Mouse (Mus musculus): ENCODE data around the gene Pon3. TPM values are rescaled to one million over a fixed set of nuclear protein-coding genes. Genes with fewer than 3 reads are reported as not detected.

The Pon3 gene
- 10 to 100 TPM; 21.5 to 23.3 TPM for polyA plus RNA-seq (2017; shearing (Covaris generic))

- peak; percentile 91 for ATAC-seq
These were observed at the start of gene Pon3 for GRCm38 (mm10) chr6:5255722-5256451. TSS of gene Pon3 (minus strand) at chr6:5256286.

DNA sequence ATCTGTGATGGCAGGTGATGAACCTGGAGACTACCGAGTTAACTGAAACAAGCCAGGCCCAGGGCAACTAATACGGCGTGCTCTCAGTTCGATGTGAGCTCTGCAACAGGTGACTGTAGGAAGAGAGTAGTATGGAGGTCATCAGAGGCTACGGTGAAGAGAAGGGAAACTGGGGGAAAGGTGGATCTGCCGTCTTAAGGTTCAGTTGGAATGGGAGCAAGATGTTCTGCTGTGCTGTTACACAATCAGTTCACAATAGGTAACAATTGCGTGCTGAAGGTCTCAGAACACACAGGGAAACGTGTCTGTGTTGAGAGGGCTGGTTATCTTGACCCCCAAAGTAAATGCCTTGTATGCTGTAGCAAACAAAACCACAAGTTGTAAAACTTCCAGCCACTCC lies 48.9 kb upstream of the Pon3 start:
- ATAC-seq: no peak

DNA sequence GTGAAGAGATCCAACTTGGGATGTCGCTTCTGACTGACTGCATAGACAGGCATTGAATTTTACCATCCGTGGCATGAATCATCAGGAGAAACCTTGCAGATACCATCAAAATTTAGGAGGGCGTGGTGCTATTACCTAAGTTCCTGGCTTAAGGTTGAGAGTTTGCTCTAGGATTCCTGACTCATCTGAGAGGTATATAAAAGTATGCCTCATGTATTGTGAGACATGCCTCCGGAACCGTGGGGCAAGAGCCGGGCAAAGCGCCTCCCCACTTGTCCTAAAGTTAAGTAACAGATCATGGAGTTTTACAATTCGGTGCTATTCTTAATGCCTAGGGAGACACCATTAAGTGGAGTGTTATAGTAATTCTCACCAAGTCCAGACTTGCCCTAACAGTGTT lies 44.5 kb upstream of the Pon3 start:
- ATAC-seq: no peak

- ATAC-seq: no peak
These were observed 43.5 kb upstream of the Pon3 start for GRCm38 (mm10) chr6:5299561-5299960.

DNA sequence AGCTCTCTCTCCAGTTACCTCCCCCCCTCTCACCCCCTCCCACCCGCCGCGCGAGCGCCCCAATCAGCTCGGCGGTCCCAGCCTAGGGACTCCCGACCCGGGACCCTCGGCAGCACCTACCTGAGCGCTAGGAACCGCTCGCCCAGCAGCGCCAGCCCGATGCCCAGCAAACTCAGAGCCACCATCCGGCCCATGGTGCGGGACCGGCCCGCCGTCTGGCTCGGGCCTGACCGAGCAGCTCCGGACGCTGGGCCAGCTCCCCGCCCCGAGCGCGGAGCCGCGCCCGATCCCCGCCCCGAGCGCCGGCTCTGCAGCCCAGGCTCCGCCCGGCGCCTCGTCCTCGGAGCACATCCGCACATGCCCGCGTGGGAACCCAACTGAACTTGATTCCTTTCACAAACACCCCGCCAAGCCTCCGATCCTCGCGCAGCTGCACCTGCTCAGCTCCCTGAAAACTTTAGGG lies 42.0 kb upstream of the Pon3 start, which contains the start of gene Pon2:
Pon2 (minus strand) TSS at position 364 of the 463 bp plus-strand sequence.
- ATAC-seq: peak; percentile 62

DNA sequence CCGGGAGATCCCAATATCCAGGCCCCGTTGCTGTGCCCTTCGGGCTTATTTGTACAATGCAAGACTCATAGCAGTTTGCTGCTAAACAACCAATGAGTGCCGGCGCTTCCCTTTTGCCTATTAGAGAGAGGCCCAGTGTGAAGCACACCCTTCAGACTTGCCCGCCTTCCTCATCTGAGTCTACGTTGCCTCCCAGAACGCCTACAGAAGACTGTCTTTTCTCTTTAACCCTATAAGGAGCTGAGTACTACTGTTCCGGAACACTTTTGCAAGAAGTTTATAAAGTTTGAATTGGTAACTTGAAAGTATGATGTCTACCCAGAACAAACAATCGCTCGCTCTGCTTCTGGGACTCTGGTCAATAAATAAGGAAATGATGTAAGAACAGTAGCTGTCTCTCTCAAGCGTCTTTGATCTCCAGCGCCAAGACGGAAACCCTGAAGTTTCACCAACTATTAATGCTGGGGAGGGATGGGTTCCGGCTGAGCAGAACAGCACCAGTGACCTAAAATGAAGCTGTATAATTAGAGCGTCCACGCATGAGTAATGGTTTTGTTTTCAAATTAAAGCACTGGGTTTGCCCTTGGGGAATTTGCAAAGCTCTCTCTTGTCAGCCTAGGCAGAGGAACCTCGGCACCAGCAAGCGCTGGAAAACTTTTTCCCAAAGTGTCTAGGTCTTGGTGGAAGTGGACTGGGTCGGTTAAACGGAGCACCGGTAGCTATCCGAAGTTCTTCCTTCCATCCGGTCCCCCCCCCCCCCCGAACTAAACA lies 41.4 kb upstream of the Pon3 start:
- peak; percentile 77 for ATAC-seq

- ATAC-seq: no peak
These were observed 40.0 kb upstream of the Pon3 start for GRCm38 (mm10) chr6:5296067-5296466.

DNA sequence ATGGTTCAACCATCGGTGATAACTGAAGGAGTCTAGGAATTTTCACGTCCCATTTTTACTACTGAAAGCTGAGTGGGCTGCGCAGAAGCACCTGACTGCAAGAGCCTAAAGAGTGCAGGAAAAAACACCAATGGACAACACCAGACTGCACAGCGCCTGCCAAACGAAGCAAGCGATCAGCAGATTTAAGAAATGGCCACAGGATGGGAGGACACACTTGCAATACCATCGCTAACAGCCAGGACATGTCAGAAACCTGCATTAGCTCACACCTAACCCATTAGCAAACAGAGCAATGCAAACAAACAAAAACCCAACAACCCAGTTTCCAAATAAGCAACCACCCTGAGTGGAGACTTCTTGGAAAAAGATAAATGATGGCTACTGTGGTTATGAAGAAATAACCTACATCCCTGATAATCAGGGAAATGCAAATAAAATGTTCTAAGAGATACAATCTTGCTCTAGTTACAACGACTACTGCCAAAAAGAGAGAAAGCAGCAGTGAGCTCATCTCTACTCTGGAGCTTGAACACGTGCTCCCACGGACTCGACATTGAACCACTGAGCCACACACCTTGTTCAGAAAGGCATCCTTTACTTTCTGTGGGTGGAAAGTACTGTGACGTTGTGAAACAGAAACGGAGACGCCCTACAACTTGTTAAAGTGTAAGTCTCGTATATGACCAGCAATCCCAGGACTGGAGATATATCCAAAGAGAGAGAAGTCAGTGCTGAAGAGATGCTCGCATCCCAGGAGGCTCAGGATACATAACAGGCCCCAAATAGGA lies 38.8 kb upstream of the Pon3 start:
- ATAC-seq: peak; percentile 6

- no peak for ATAC-seq
These were observed 36.8 kb upstream of the Pon3 start for GRCm38 (mm10) chr6:5292841-5293240.

GRCm38 (mm10) chr6:5291450-5291849 lies 35.4 kb upstream of the Pon3 start:
- ATAC-seq: peak; percentile 19

DNA sequence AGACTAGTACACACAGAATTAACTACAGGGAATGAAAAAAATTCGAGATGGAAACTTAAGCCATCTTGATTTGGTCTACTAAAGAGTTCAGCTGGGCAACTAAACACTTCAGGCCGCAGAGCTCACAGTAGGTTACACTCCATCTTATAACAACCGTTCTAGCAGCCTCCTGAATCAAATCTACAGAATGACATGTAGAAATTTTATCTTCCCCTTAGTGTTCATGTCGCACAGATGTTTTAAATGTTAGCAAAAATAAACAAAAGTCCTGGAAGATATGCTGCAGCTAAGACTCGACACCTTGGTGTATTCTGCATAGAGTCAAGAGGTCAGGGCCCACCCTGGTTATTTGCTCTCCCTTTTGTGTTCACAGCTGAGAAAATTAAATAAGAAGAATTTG lies 31.8 kb upstream of the Pon3 start:
- no peak for ATAC-seq

GRCm38 (mm10) chr6:5287392-5287791 lies 31.3 kb upstream of the Pon3 start:
- ATAC-seq: no peak

- ATAC-seq: no peak
These were observed 26.3 kb upstream of the Pon3 start for GRCm38 (mm10) chr6:5282418-5282817.

DNA sequence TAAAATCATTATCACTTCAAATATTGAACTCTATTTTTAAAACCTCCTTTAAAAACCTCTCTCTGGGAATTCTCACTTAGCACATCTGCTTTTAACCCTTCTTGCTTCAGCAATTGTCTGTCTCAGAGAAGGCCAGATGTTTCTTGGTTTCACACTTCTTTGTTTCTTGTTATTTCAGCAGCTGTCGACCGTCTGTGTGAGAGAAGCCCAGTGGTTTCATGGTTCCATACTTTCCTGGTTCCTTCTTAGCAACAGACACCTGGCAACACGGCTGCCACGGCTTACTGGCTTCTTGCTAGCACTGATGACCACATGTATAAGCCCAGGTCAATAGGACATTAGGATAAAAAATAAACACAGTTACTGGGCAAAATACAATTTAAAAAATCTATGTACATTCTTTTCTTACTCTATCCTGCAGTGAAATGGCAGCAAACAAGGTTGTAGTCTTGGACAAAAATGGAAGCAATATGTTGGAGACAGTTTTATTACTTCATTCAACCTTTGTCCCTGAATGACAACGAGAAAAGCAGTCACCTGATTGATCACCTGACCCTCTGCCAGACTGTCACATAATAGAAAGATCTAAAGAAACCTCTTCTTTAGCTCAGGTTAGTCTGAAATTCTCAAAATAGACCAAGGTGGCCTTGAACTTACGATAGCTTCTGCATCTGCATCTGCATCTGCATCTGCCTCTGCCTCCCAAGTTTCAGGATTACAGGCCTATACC lies 24.7 kb upstream of the Pon3 start:
- ATAC-seq: no peak

- no peak for ATAC-seq
These were observed 21.9 kb upstream of the Pon3 start for GRCm38 (mm10) chr6:5277972-5278371.

GRCm38 (mm10) chr6:5269641-5270040 lies 13.6 kb upstream of the Pon3 start:
- ATAC-seq: no peak

DNA sequence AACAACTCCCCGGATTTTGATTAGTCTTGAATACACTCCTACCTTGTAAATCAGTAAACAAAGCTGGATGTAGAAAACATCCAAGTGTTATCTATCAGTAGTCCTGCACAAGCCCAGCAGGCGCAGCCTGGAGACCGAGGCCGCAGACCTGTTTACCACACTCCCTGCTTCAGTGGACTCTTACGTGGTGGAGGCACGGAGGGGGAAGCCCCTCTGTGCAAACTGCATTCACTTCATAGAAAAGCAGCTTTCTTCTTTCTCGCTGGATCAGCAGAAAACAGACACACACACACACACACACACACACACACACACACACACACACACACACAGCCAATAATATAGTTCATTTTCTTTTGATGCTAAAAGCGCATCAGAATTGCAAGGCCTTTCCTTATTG lies 8.7 kb upstream of the Pon3 start:
- no peak for ATAC-seq

- ATAC-seq: no peak
These were observed 7.3 kb upstream of the Pon3 start for GRCm38 (mm10) chr6:5263250-5263999.

- ATAC-seq: no peak
These were observed 6.5 kb upstream of the Pon3 start for GRCm38 (mm10) chr6:5262322-5263249.

DNA sequence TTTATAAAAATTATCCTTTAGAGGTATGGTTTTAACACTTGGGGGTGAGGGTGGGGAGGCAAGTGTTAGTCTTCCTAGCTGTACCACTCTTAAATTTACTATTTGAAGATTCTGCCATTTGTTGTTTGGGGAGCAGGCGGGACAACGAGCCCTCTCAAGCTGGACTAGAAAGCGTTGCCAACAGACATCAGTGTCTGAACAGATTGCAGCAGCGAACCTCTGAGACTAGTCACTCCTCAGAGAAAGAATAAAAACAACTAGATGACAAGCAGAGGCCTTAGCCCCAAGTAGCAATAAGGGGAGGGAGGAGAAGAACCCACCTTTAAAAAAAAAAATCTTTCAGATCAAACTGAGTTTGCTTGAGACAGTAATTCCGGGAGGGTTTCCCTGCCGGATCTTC lies 795 bp downstream of the Pon3 start:
- ATAC-seq: no peak

All from CD4-positive, CD25-positive, alpha-beta regulatory T cell, adult 4 months (primary cell).